Mouse (Mus musculus): Measurements from ENCODE around the gene Dbh.

DNA sequence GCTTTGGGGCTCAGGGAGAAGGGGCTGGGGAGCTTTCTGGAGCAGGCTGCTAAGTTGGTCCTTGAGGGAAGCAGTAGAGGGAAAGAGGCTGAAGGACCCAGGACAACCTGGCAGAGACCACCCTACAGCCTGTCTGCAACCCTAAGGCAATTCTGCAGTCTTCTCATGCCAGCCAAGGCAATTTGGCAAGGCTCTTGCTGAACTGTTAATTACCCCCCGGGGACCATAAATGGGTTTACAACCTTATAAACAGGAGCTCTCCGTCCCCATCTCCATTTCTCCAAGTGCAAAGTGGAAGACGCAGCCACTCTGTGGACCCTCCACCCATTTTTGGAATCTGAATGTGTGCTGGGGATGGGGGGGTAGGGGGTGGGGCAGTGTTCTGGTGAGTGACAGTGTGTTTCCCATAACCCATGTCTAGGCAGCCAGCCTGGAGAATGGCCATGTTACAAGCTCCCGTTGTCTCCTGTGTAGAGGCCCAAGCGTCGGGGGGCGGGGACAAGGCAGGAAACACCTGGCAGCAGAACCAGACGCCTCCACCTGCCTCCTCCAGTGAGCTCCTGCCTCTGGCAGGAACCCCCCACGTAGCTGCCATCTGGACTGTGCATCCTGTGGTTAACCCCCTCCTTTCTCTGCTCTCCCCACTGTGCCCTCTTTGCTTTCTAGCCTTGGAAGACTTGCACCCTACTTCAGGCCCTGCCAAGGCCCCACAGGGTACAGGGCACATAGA is 43.2 kb upstream of the Dbh start:
- TF ChIP-seq EP300 (IDR thresholded peaks at IDR 0.05) (no peak), CTCF (IDR thresholded peaks at IDR 0.05) (no peak)
